In the genomic region with DNA sequence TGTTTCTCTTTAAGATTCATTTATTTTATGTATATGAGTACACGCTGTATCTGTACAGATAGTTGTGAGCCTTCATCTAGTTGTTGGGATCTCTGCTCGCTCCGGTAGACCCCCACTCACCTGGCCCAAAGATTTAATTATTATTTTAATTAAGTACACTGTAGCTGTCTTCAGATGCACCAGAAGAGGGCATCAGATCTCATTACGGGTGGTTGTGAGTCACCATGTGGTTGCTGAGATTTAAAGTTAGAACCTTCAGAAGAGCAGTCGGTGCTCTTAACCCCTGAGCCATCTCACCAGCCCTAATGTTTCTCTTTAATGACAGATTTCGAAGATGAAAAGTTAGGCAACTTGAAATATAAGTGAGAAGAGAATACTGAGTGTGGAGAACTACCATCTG, we compare ENCODE assay signal across 17 mouse cellular contexts. TPM values are rescaled to one million over a fixed set of nuclear protein-coding genes. Genes with fewer than 3 reads are reported as not detected.
DNase-seq lines count a peak whose midpoint lies in the region; ATAC-seq and TF ChIP-seq lines count a peak whose summit lies in the region.
"Had no signal": no experiment of that assay in that cellular context is flagged by ENCODE, and none has a peak within 500 bp of the region (broad histone marks: within the 10 kb centered on the region; RNA-seq: fewer than 3 reads in every experiment).

No protein-coding gene starts in this region.

- 0 out of 2 replicates have a peak, but pooled peaks have one; percentile 6 for TF ChIP-seq CTCF in heart, postnatal 0 days (IDR thresholded peaks at IDR 0.05; ENCODE audit: low read depth)

- no peaks in the 10 kb centered on the region for H3K27me3 ChIP-seq in heart, postnatal 0 days (ENCODE audit: control insufficient read depth, insufficient read depth, low read length)
- H3K27me3 ChIP-seq in heart, embryonic 10.5 days (ENCODE audit: insufficient read depth, poor library complexity, severe bottlenecking): no peaks in the 10 kb centered on the region
- H3K27me3 ChIP-seq: forebrain, embryonic 12.5 days; liver, embryonic 15.5 days; megakaryocyte, embryonic 14.5 days; neural tube, embryonic 12.5 days had no signal

- H3K4me2 ChIP-seq in heart, postnatal 0 days (ENCODE audit: low read depth, low read length): no peak overlapping the region
- H3K4me2 ChIP-seq: forebrain, embryonic 12.5 days; liver, embryonic 15.5 days; neural tube, embryonic 12.5 days had no signal

- no peak for TF ChIP-seq EP300 in heart, postnatal 0 days (IDR thresholded peaks at IDR 0.05; ENCODE audit: low read depth)

- 87% methylated on average over 6 of the region's 6 CpGs for WGBS in heart, postnatal 0 days
- WGBS in heart, embryonic 10.5 days: 88% methylated on average over 6 of the region's 6 CpGs

- no peaks in the 10 kb centered on the region for H3K9me3 ChIP-seq in heart, postnatal 0 days (replicated peaks; ENCODE audit: control insufficient read depth, low read length)
- no peaks in the 10 kb centered on the region for H3K9me3 ChIP-seq in heart, embryonic 10.5 days
- H3K9me3 ChIP-seq: forebrain, embryonic 12.5 days; hindbrain, embryonic 10.5 days; liver, embryonic 15.5 days; neural tube, embryonic 12.5 days had no signal

- H3K27ac ChIP-seq in heart, postnatal 0 days (ENCODE audit: low read depth): no peak overlapping the region
- no peak overlapping the region for H3K27ac ChIP-seq in heart, embryonic 10.5 days
- H3K27ac ChIP-seq: forebrain, embryonic 12.5 days; hindbrain, embryonic 10.5 days; liver, embryonic 15.5 days; neural tube, embryonic 12.5 days had no signal

- no peaks in the 10 kb centered on the region for H3K4me1 ChIP-seq in heart, postnatal 0 days (ENCODE audit: control insufficient read depth, insufficient read depth)
- no peaks in the 10 kb centered on the region for H3K4me1 ChIP-seq in heart, embryonic 10.5 days
- H3K4me1 ChIP-seq: forebrain, embryonic 12.5 days; hindbrain, embryonic 10.5 days; liver, embryonic 15.5 days; neural tube, embryonic 12.5 days had no signal

- ATAC-seq in heart, postnatal 0 days (ENCODE audit: insufficient read depth, low read depth): no peak

- no peak overlapping the region for H3K9ac ChIP-seq in heart, postnatal 0 days (replicated peaks; ENCODE audit: low read depth, low read length)
- H3K9ac ChIP-seq: forebrain, embryonic 12.5 days; liver, embryonic 15.5 days; neural tube, embryonic 12.5 days had no signal

- peaks cover 57% of the 10 kb centered on the region for H3K36me3 ChIP-seq in heart, postnatal 0 days (replicated peaks; ENCODE audit: control insufficient read depth, insufficient read depth, low read length)
- peaks cover 66% of the 10 kb centered on the region for H3K36me3 ChIP-seq in heart, embryonic 10.5 days

- DNase-seq in heart, postnatal 0 days (ENCODE audit: low spot score): no peak
- no peak for DNase-seq in heart, embryonic 10.5 days (ENCODE audit: low spot score)
- DNase-seq in thymus, postnatal 0 days (ENCODE audit: low spot score): peak; percentile 16
- no peak for DNase-seq in thymus, postnatal 4 days
- DNase-seq in T-cell, adult 2 months (ENCODE audit: low spot score): peak; percentile 5
- no peak for DNase-seq in cerebellum, adult 9-11 months
- DNase-seq in spleen, postnatal 10 days (ENCODE audit: low spot score in 2 of 2): no peak
- DNase-seq: cerebellum, postnatal 14 days; kidney, postnatal 14 days; layer of hippocampus, adult 9-11 months; lung, postnatal 14 days; thymus, postnatal 36 days had no signal

- H3K4me3 ChIP-seq in heart, postnatal 0 days (ENCODE audit: low read depth, low read length): no peak overlapping the region
- no peak overlapping the region for H3K4me3 ChIP-seq in heart, embryonic 10.5 days
- H3K4me3 ChIP-seq: forebrain, embryonic 12.5 days; hindbrain, embryonic 10.5 days; liver, embryonic 15.5 days; megakaryocyte, embryonic 14.5 days; neural tube, embryonic 12.5 days had no signal

RNA-seq across cellular contexts. Expression of gene Raph1, which starts 36.8 kb away (rescaled TPM):
- 76.5 and 139 TPM in 2 replicates for total RNA-seq in heart, postnatal 0 days (2014; rRNA removed; ENCODE audit: low replicate concordance)
- polyA plus RNA-seq in heart, postnatal 0 days (2015; fragmentation: Nextera tagmentation; extraction: Ambion mirVana): 38.8 and 41.4 TPM in 2 replicates
- polyA plus RNA-seq in heart, embryonic 10.5 days (2016; fragmentation: Nextera tagmentation; extraction: Ambion mirVana): 54.5 and 60.2 TPM in 2 replicates
- polyA plus RNA-seq in thymus, postnatal 0 days (2015; fragmentation: Nextera tagmentation; extraction: Ambion mirVana): 6.9 and 8.7 TPM in 2 replicates

Comparison
In these comparisons a context has a peak if more than half of its experiments do, and no peak if none do; other contexts are left out.
1. DNase-seq: peak in thymus, postnatal 0 days (single experiment) and T-cell, adult 2 months (single experiment); none in heart, postnatal 0 days (single experiment), heart, embryonic 10.5 days (single experiment), thymus, postnatal 4 days (single experiment), cerebellum, adult 9-11 months (single experiment) and spleen, postnatal 10 days (0 of 2).